ENCODE assay signal across 17 mouse cellular contexts in genomic region chr17:7369401-7369800, GRCm38 (mm10). TPM values are rescaled to one million over a fixed set of nuclear protein-coding genes. Genes with fewer than 3 reads are reported as not detected.
"Had no signal": no experiment of that assay in that cellular context is flagged by ENCODE, and none has a peak within 500 bp of the region (broad histone marks: within the 10 kb centered on the region; RNA-seq: fewer than 3 reads in every experiment).

No protein-coding gene starts in this region.

RNA-seq across cellular contexts. Expression of gene Gm49630, which starts 2.4 kb away (rescaled TPM):
- total RNA-seq: megakaryocyte, adult 5-6 weeks; megakaryocyte-erythroid progenitor cell, adult 5-6 weeks had no signal
- polyA plus RNA-seq: liver, embryonic 16.5 days; lung, embryonic 14.5 days; lung, embryonic 16.5 days; midbrain, embryonic 10.5 days; midbrain, embryonic 12.5 days; midbrain, embryonic 14.5 days; midbrain, embryonic 16.5 days; myocyte; neural tube, embryonic 11.5 days; neural tube, embryonic 13.5 days; neural tube, embryonic 15.5 days; stomach, embryonic 14.5 days; stomach, embryonic 16.5 days; thymus, postnatal 0 days had no signal

RNA-seq across cellular contexts. Expression of gene Unc93a2, which starts 15.9 kb away (rescaled TPM):
- total RNA-seq: megakaryocyte, adult 5-6 weeks; megakaryocyte-erythroid progenitor cell, adult 5-6 weeks had no signal
- polyA plus RNA-seq: lung, embryonic 14.5 days; lung, embryonic 16.5 days; midbrain, embryonic 10.5 days; midbrain, embryonic 12.5 days; midbrain, embryonic 14.5 days; midbrain, embryonic 16.5 days; myocyte; neural tube, embryonic 11.5 days; neural tube, embryonic 13.5 days; stomach, embryonic 14.5 days; stomach, embryonic 16.5 days had no signal

RNA-seq across cellular contexts. Expression of gene Ttll2, which starts 16.9 kb away (rescaled TPM):
- total RNA-seq: megakaryocyte, adult 5-6 weeks; megakaryocyte-erythroid progenitor cell, adult 5-6 weeks had no signal
- polyA plus RNA-seq: lung, embryonic 14.5 days; lung, embryonic 16.5 days; midbrain, embryonic 10.5 days; midbrain, embryonic 12.5 days; midbrain, embryonic 14.5 days; midbrain, embryonic 16.5 days; myocyte; neural tube, embryonic 11.5 days; neural tube, embryonic 13.5 days; neural tube, embryonic 15.5 days; stomach, embryonic 14.5 days; stomach, embryonic 16.5 days; thymus, postnatal 0 days had no signal

RNA-seq across cellular contexts. Expression of gene Tcp10a, which starts 45.0 kb away (rescaled TPM):
- total RNA-seq: megakaryocyte, adult 5-6 weeks; megakaryocyte-erythroid progenitor cell, adult 5-6 weeks had no signal
- polyA plus RNA-seq: liver, embryonic 16.5 days; lung, embryonic 14.5 days; lung, embryonic 16.5 days; midbrain, embryonic 10.5 days; midbrain, embryonic 12.5 days; midbrain, embryonic 14.5 days; midbrain, embryonic 16.5 days; myocyte; neural tube, embryonic 11.5 days; neural tube, embryonic 15.5 days; small intestine, adult 2 months; stomach, embryonic 14.5 days; stomach, embryonic 16.5 days had no signal
